Mouse (Mus musculus): ENCODE results near the gene Abhd17c.

GRCm38 (mm10) chr7:84191476-84191875 is 39.8 kb upstream of the Abhd17c start:
- TF ChIP-seq CTCF (IDR thresholded peaks at IDR 0.05; ENCODE audit: borderline replicate concordance, extremely low read depth, insufficient read depth, insufficient read length) (no peak), POLR2A (IDR thresholded peaks at IDR 0.05; ENCODE audit: borderline replicate concordance, extremely low read depth, insufficient read depth, insufficient read length, poor library complexity, severe bottlenecking) (no peak)

Data from brain, embryonic 14.5 days (tissue).